Mouse (Mus musculus) layer of hippocampus, adult 8-10 months (tissue): ENCODE measurements at regions not wholly inside any gene's neighbourhood (a gene's known extent, or its start where the extent isn't known, plus 50 kb on each side); places are given as distances from the start of the nearest gene placed in this dataset.
A peak's percentile ranks its signal among the peaks of the same experiment; 100 is the strongest.
"Not testable (repeated sequence)": the region's sequence is repeated elsewhere in the genome, so short reads cannot be mapped to it uniquely, and the experiment has no call there.

Experiments used
- DNase-seq, 2 experiments: peaks; one replicate each; pipeline ENCODE4 v3.0.0; 2022; ENCODE audit warnings: low spot score in 2 of 2

GRCm38 (mm10) chr19:3158149-3158548 lies 124.6 kb upstream of the Mrpl21 start:
- not testable (repeated sequence) for DNase-seq

- no peak for DNase-seq
These were observed 123.4 kb upstream of the Mrpl21 start for GRCm38 (mm10) chr19:3159346-3159745.

GRCm38 (mm10) chr19:3167683-3168082 lies 115.0 kb upstream of the Mrpl21 start:
- DNase-seq, result no peak

GRCm38 (mm10) chr19:3182625-3183024 lies 100.1 kb upstream of the Mrpl21 start:
- DNase-seq, result no peak

GRCm38 (mm10) chr19:3192644-3193043 lies 90.1 kb upstream of the Mrpl21 start:
- DNase-seq, result no peak

- not testable (repeated sequence) for DNase-seq
These were observed 78.2 kb upstream of the Mrpl21 start for GRCm38 (mm10) chr19:3204504-3204903.

GRCm38 (mm10) chr19:3205406-3205805 lies 77.3 kb upstream of the Mrpl21 start:
- not testable (repeated sequence) for DNase-seq

GRCm38 (mm10) chr19:3208283-3208682 lies 74.4 kb upstream of the Mrpl21 start:
- peak in 1 of 2 experiments; percentile 4 for DNase-seq
